Mouse (Mus musculus) ovary, postnatal 14 days (tissue): Measurements from ENCODE around the gene Gm28048.

ENCODE experiments used
- DNase-seq: peaks from one replicate; pipeline ENCODE4 v3.0.0; 2022; ENCODE audit warnings: low spot score

Gene Gm28048

GRCm38 (mm10) chr11:22858441-22859300 lies 123.2 kb downstream of the Gm28048 start:
- no peak for DNase-seq

- DNase-seq: no peak
These were observed 124.0 kb downstream of the Gm28048 start for GRCm38 (mm10) chr11:22857705-22858440.

- DNase-seq: no peak
These were observed 124.7 kb downstream of the Gm28048 start for GRCm38 (mm10) chr11:22857106-22857704.

- DNase-seq: no peak
These were observed 125.4 kb downstream of the Gm28048 start for GRCm38 (mm10) chr11:22856371-22856965.

GRCm38 (mm10) chr11:22854571-22854970 lies 127.3 kb downstream of the Gm28048 start:
- DNase-seq: no peak

- no peak for DNase-seq
These were observed 128.3 kb downstream of the Gm28048 start for GRCm38 (mm10) chr11:22853477-22854157.

- no peak for DNase-seq
These were observed 129.4 kb downstream of the Gm28048 start for GRCm38 (mm10) chr11:22852510-22852909.

- DNase-seq: no peak
These were observed 130.5 kb downstream of the Gm28048 start for GRCm38 (mm10) chr11:22851416-22851815.

- DNase-seq: no peak
These were observed 131.8 kb downstream of the Gm28048 start for GRCm38 (mm10) chr11:22850077-22850476.

- DNase-seq: no peak
These were observed 133.2 kb downstream of the Gm28048 start for GRCm38 (mm10) chr11:22848649-22849195.

GRCm38 (mm10) chr11:22847732-22848648 lies 133.9 kb downstream of the Gm28048 start:
- no peak for DNase-seq

GRCm38 (mm10) chr11:22846960-22847731 lies 134.7 kb downstream of the Gm28048 start:
- no peak for DNase-seq

- DNase-seq: no peak
These were observed 135.6 kb downstream of the Gm28048 start for GRCm38 (mm10) chr11:22846093-22846835.

- no peak for DNase-seq
These were observed 136.9 kb downstream of the Gm28048 start for GRCm38 (mm10) chr11:22844754-22845718.

GRCm38 (mm10) chr11:22839456-22839855 lies 142.4 kb downstream of the Gm28048 start:
- no peak for DNase-seq

GRCm38 (mm10) chr11:22838361-22838760 lies 143.5 kb downstream of the Gm28048 start:
- no peak for DNase-seq

GRCm38 (mm10) chr11:22836269-22836668 lies 145.6 kb downstream of the Gm28048 start:
- DNase-seq: no peak

GRCm38 (mm10) chr11:22832600-22832999 lies 149.3 kb downstream of the Gm28048 start:
- DNase-seq: no peak
